In the genomic region with DNA sequence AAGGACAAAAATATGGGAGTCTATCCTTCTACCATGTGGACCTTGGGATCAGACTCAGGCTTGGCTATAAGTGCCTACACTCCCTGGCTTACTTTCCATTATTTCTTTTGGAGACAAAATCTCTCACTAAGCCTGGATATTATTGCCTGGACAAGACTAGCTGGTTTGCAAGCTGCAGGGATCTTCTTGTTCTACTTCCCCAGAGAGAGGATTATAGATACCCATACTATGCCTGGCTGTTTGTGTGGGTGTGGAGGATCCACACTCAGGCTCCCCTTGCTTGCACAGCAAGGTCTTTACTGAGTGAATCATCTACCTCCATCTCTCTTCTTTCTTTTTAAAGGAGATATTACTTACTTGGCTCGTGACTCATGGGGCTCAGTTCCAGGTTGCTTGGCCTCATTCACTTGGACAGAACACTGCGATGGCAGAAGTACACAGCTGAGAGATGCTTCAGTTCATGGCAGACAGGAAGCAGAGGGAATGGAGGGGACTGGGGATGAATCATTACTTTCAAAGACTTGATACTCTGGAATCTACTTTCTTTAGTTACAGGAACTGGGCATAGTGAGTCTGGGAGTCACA, we compare ENCODE assay signal across 22 mouse cellular contexts.
DNase-seq lines count a peak whose midpoint lies in the region; ATAC-seq lines count a peak whose summit lies in the region.
"Had no signal": no experiment of that assay in that cellular context is flagged by ENCODE, and none has a peak within 500 bp of the region (broad histone marks: within the 10 kb centered on the region; RNA-seq: fewer than 3 reads in every experiment).

No protein-coding gene starts in this region.

- DNase-seq in cerebellum, postnatal 10 days, result peak; percentile 43 to 45
- DNase-seq in cerebellum, adult 9-10 months, result no peak
- peak; percentile 14 to 15 for DNase-seq in left cerebral cortex, postnatal 36 days (ENCODE audit: low spot score in 2 of 2)
- DNase-seq in left cerebral cortex, postnatal 10 days (ENCODE audit: extremely low spot score in 1 of 2, low spot score in 2 of 2), result no peak
- peak; percentile 62 for DNase-seq in Muller cell, postnatal 12 days (ENCODE audit: inconsistent ontology term)
- peak; percentile 36 to 45 for DNase-seq in adrenal gland, postnatal 36 days
- DNase-seq in urinary bladder, postnatal 4 days (ENCODE audit: low spot score in 2 of 2), result no peak
- no peak for DNase-seq in midbrain, embryonic 11.5 days (ENCODE audit: low spot score, missing footprints)
- DNase-seq: cerebellum, adult 8-10 months; gastrocnemius, postnatal 10 days; heart, adult 2 months; heart, postnatal 14 days; kidney, postnatal 25 days; liver, embryonic 13.5 days; lung, embryonic 14.5 days; midbrain, embryonic 14.5 days had no signal

- no peak for ATAC-seq in midbrain, embryonic 11.5 days (ENCODE audit: low FRiP score)
- ATAC-seq: intestine, postnatal 0 days had no signal

- WGBS in midbrain, embryonic 11.5 days, result 89% methylated on average over 2 of the region's 2 CpGs

- intact Hi-C loops in left cerebral cortex, postnatal 36 days (cut with DNase I), result no loop called here
- intact Hi-C loops in left cerebral cortex, postnatal 10 days (cut with DNase I), result no loop called here

- no peak overlapping the region for H3K27ac ChIP-seq in midbrain, embryonic 11.5 days (ENCODE audit: low read depth, low read length)
- H3K27ac ChIP-seq: heart, adult 2 months; heart, embryonic 13.5 days; hindbrain, embryonic 12.5 days; layer of hippocampus, adult 2 months; liver, embryonic 13.5 days; neural tube, embryonic 12.5 days; stomach, postnatal 0 days had no signal

- no peaks in the 10 kb centered on the region for H3K9me3 ChIP-seq in midbrain, embryonic 11.5 days (ENCODE audit: control insufficient read depth, low read length)
- H3K9me3 ChIP-seq: liver, embryonic 13.5 days; neural tube, embryonic 12.5 days had no signal

- no peak overlapping the region for H3K9ac ChIP-seq in midbrain, embryonic 11.5 days (ENCODE audit: low read length)
- H3K9ac ChIP-seq: heart, embryonic 13.5 days; hindbrain, embryonic 12.5 days; liver, embryonic 13.5 days; lung, embryonic 14.5 days; neural tube, embryonic 12.5 days had no signal

- no peaks in the 10 kb centered on the region for H3K36me3 ChIP-seq in midbrain, embryonic 11.5 days (ENCODE audit: control insufficient read depth, insufficient read depth, low read length)
- H3K36me3 ChIP-seq: heart, embryonic 13.5 days; hindbrain, embryonic 12.5 days; liver, embryonic 13.5 days; neural tube, embryonic 12.5 days had no signal

- no peak overlapping the region for H3K4me3 ChIP-seq in midbrain, embryonic 11.5 days (ENCODE audit: low read depth, low read length)
- H3K4me3 ChIP-seq: heart, adult 2 months; heart, embryonic 13.5 days; hindbrain, embryonic 12.5 days; layer of hippocampus, adult 2 months; liver, embryonic 13.5 days; neural tube, embryonic 12.5 days had no signal

- H3K4me2 ChIP-seq in midbrain, embryonic 11.5 days, result no peak overlapping the region
- H3K4me2 ChIP-seq: heart, embryonic 13.5 days; hindbrain, embryonic 12.5 days; liver, embryonic 13.5 days; lung, embryonic 14.5 days; neural tube, embryonic 12.5 days had no signal

- no peaks in the 10 kb centered on the region for H3K4me1 ChIP-seq in midbrain, embryonic 11.5 days (ENCODE audit: control insufficient read depth, insufficient read depth, low read length)
- H3K4me1 ChIP-seq: heart, embryonic 13.5 days; hindbrain, embryonic 12.5 days; liver, embryonic 13.5 days; neural tube, embryonic 12.5 days had no signal

- H3K27me3 ChIP-seq in midbrain, embryonic 11.5 days (ENCODE audit: control insufficient read depth, insufficient read depth, low read length), result no peaks in the 10 kb centered on the region
- H3K27me3 ChIP-seq: heart, embryonic 13.5 days; hindbrain, embryonic 12.5 days; liver, embryonic 13.5 days; neural tube, embryonic 12.5 days had no signal

Comparison
In these comparisons a context has a peak if more than half of its experiments do, and no peak if none do; other contexts are left out.
1. DNase-seq: peak in cerebellum, postnatal 10 days (2 of 2), left cerebral cortex, postnatal 36 days (2 of 2), Muller cell, postnatal 12 days (single experiment) and adrenal gland, postnatal 36 days (2 of 2); none in cerebellum, adult 9-10 months (single experiment), left cerebral cortex, postnatal 10 days (0 of 2), urinary bladder, postnatal 4 days (0 of 2) and midbrain, embryonic 11.5 days (single experiment).